Mouse (Mus musculus) layer of hippocampus, adult 2 months (tissue): ENCODE data around the gene Hlcs. TPM values are rescaled to one million over a fixed set of nuclear protein-coding genes. Genes with fewer than 3 reads are reported as not detected.
A peak's percentile ranks its signal among the peaks of the same experiment; 100 is the strongest.

Experiments
- DNase-seq, 2 experiments: peaks; one replicate each; pipeline ENCODE4 v3.0.0; 2022; ENCODE audit warnings: low spot score in 2 of 2
- H3K27ac ChIP-seq: fragments of 200-600 bp; 2 replicates; pipeline ENCODE4 v1.8.1; 2022
- H3K4me3 ChIP-seq: fragments of 200-600 bp; 2 replicates; pipeline ENCODE4 v1.8.1; 2022; ENCODE audit warnings: mild to moderate bottlenecking
- CTCF ChIP-seq: fragments of 200-600 bp; conservative IDR thresholded peaks from 2 replicates; pipeline ENCODE4 v1.8.1; 2022; ENCODE audit warnings: antibody characterized with exemption, mild to moderate bottlenecking, moderate library complexity
- total RNA-seq, 2 experiments: library from RNA; stranded (reverse); gene quantifications; 2 replicates each; pipeline ENCODE4 v1.2.3; 2021

Hlcs gene
- total RNA-seq, 2 experiments from 2014 or later: 14.0 to 15.2 TPM

DNA sequence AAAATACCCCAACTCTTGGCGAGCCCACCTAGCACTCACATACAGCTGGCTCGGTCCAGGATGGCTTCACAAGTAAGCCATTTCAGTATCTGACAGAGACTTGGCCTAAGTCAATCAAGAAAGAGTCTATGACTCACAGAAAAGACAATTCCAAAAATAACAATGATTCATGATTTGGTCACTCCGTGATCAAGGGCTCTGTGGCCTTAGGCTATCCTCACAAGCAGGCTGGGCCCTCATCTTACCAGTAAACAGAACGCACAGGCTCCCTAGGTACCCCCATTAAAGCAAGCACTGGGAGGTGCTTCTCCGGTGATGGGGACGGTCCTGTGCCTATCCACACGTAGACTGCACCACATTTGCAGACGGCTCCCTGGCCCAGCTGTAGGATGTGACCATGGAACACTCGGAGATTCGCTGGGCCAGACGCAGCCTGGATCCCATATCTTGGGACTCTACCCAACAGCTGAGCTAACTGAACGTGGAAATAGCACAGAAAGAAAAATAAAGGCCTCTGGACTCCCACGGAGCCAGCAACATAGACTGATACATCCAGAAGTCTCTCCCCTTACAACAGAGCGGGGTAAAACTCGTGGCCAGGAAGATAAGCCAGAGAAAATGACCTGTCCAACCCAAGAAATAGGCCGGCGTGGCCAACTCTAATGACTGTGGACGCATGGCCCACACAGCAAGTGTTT is 84.4 kb downstream of the Hlcs start:
- no peak for DNase-seq
- no peak for TF ChIP-seq CTCF

DNA sequence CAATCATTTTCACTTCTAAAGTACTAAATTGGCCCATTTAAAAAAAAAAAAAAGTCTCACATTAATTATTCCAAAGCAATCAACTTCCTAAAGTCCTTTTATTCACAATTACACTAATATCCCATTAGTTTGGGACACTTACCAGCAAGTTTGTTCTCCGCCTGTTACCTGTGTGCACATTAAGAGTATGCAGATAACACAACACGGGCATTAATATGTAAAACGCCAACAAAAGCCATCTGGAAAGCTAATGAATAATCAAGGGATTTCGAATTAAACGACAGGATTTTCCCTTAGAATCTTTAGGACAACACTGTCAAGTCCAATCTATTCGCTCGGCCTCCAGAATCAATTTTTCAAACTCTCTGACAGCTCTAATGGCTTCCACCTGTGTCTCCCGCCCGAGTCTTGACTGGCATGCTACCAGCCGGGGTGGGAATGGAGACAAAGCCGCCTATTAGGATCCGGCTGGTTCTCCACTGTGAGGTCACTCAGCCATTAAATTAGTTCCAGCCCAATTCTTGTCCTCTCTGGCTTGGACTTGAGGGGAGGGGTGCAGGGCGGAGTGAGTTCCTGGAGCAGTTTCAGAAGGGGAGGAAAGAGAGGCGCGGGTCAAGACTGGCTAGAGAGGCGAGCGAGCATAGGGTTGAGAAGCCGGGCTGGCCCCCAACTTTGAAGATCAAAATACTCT is 85.9 kb downstream of the Hlcs start:
- no peak for TF ChIP-seq CTCF
- DNase-seq: peak; percentile 54 to 71
- H3K4me3 ChIP-seq: peak overlapping the region; percentile 23; the same call in 1 of the 2 replicates
- H3K27ac ChIP-seq: peak overlapping the region; percentile 32; the same call in 1 of the 2 replicates

More for the DNA sequence above, 84.4 kb downstream of the Hlcs start:
- Histone ChIP-seq H3K4me3 (no peak overlapping the region), H3K27ac (no peak overlapping the region)

DNA sequence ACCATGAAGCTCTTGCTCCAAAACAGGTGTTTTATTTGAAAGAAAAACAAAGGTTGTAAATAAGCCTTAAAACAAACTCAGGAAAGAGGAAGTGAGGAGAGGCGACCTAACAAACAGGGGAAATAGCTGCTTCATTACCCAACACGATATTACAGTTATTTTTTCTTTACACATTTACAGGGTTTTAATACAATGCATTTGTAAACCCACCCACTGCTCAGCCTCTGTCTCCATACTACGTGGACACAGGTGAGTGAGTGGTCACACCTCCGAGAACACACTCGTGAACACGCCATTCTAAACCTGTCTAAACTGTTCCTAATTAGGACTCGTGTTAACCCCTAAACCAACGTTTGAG is 90.0 kb downstream of the Hlcs start:
- TF ChIP-seq CTCF: no peak

DNA sequence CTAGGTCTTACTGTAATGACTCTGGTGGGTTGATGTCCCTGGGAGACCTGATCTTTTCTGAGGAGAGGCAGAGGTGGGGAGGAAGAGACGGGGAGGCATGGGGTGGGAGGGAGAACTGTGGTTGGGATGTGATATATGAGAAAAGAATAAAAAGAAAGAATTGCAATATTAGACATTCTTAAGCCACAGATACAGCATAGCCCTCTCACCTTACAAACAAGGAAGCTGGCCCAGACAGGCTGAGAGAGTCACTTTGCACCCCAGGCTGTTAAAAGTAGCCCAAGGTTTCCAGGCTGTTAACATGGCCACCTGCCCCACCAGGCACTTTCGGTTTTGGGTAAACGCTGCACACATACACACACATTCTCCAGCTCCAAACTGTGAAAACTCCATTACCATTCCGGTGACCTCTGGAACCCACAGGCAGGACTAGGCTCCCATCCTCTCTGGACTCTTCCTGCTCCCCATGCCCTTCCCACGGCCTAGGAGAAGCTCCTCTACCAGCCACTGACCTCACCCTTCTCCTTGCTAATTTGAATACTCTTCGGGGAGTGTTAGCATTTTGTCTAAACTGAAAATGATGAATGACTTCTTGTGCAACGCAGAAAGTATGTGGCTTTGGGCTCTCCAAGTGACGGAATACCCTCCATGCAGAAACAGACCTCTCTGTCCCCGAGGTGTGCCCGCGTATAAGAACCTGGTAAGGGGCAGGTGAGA is 90.6 kb downstream of the Hlcs start:
- no peak for DNase-seq
- no peak overlapping the region for H3K4me3 ChIP-seq
- TF ChIP-seq CTCF: no peak
- H3K27ac ChIP-seq: no peak overlapping the region

More for the DNA sequence above, 90.0 kb downstream of the Hlcs start:
- Histone ChIP-seq H3K4me3 (no peak overlapping the region), H3K27ac (no peak overlapping the region)
- no peak for DNase-seq

GRCm38 (mm10) chr16:94210689-94211357 is 102.5 kb downstream of the Hlcs start:
- no peak for TF ChIP-seq CTCF
- no peak for DNase-seq
- H3K27ac ChIP-seq: peak overlapping the region; percentile 87; the same call in 1 of the 2 replicates
- H3K4me3 ChIP-seq: no peak overlapping the region

GRCm38 (mm10) chr16:94209626-94210025 is 103.7 kb downstream of the Hlcs start:
- Histone ChIP-seq H3K4me3 (no peak overlapping the region), H3K27ac (peak overlapping the region; percentile 87)
- TF ChIP-seq CTCF: no peak
- peak; percentile 50 to 54 for DNase-seq

DNA sequence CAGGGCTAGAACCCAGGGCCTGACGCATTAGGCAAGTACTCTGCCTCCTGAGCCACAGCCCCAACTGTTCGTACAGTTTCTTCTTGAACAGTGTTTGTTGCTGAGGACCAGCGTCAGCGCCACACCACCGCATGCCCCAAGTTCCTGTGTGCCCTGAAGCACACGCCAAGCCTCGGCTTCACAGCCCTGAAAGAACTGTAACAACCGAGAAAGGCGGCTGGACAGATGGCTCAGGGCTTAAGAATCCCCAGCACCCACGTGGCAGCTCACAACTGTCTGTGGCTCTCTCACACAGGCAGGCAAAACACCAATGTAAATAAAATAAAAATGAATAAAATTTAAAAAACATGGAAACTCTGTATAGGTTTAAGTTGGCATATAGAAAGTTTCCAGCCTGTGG is 104.5 kb downstream of the Hlcs start:
- Histone ChIP-seq H3K4me3 (no peak overlapping the region), H3K27ac (peak overlapping the region; percentile 80)
- no peak for TF ChIP-seq CTCF
- DNase-seq: no peak

- no peak for DNase-seq
- TF ChIP-seq CTCF: no peak
- Histone ChIP-seq H3K27ac (peak overlapping the region; percentile 80; the same call in 1 of the 2 replicates), H3K4me3 (no peak overlapping the region)
Observed at GRCm38 (mm10) chr16:94208152-94208551, 105.2 kb downstream of the Hlcs start.

DNA sequence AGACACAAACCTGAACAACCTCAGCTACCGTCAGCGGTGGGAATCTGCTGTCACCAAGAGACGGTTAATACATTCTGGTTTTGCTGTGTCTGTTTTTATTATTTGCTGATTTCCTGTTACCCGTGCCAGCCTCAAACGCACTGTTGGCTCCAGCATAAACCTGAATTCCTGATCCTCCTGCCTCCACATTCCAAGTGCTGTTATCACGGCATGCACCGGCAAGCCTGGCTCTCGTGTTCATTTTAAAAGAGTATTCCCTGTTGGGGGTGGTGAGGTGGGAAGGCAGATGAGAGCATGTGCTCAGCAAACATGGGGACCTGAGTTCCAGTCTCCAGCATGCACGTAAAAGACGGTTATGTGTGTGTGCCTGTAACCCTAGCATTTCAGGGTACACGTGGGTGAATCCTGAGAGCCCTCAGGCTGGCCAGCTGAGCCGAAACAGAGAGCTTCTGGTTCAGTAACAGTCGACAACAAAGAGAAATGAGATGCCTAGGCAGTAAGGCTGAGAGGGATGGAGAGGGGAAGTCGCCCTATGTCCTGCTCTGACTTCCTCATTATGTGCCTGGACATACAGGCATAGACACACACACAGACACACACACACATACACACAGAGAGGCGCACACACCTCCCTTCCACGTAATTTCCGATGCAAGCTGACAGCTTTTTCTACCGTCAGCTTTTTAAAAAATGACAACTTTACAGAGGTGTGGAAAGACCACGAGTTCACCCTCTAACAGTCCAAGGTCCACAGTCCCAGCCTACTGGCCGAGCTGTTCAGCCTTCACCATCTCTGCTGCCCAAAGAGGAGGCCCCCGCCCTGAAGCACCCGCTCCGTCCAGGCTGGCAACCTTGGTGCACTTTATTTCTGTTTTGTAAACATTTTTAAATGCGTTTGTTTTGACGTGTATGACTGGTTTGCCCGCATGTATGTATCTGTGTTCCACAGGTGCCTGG is 107.6 kb downstream of the Hlcs start:
- peak overlapping the region; percentile 57; the same call in 1 of the 2 replicates for H3K27ac ChIP-seq
- DNase-seq: no peak
- TF ChIP-seq CTCF: no peak
- H3K4me3 ChIP-seq: peak overlapping the region; percentile 23; the same call in 1 of the 2 replicates

DNA sequence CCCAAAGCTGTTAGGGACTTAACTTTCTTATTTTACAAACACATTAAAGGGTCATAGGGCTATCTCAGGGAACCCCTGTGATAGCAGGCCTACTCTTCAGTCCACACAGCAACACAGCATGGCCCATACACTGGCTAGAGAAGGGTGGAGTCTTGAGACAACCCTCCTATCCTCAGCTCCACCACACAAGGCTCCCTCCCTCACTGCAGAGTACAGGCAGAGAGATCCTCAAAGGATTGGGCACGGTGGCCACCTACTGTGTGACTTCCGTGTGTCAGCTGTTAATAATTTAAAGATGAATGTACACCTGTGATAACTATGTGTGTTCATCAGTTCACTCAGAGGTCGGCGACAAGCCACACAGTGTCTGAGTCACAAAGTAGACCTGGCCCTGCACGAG is 112.0 kb downstream of the Hlcs start:
- H3K27ac ChIP-seq: no peak overlapping the region
- DNase-seq: no peak
- H3K4me3 ChIP-seq: no peak overlapping the region
- TF ChIP-seq CTCF: no peak

DNA sequence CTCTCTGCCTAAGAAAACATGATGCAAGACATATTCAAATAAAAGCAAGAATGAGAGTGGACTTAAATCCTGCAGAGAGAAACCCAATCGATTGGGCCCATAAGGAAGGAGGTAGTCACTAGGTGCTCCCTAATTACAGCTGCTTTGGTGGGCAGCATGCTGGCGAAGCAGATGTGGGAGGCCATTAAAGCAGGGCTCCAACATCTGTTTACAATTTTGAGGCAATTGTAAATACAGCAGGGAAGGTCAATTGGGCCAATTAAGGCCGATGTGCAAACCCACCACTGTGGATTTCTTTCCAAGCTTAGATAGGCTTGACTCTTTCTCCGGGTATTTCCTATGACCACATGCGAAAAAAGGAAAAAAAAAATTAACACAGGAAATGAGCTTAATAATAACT is 117.5 kb downstream of the Hlcs start:
- TF ChIP-seq CTCF: no peak
- DNase-seq: no peak
- Histone ChIP-seq H3K27ac (no peak overlapping the region), H3K4me3 (no peak overlapping the region)
